Mouse (Mus musculus) kidney, adult 2 months (tissue): ENCODE results near the gene Cutc. TPM values are rescaled to one million over a fixed set of nuclear protein-coding genes. Genes with fewer than 3 reads are reported as not detected.
A peak's percentile ranks its signal among the peaks of the same experiment; 100 is the strongest.

Source experiments
- DNase-seq: peaks from one replicate; pipeline ENCODE4 v3.0.0; 2021
- H3K27ac ChIP-seq: fragments of 200-500 bp; 2 replicates; pipeline ENCODE4 v1.5.1; 2012; ENCODE audit warnings: low read depth, low read length, control low read depth, inconsistent platforms; ENCODE audit not compliant: insufficient read depth
- H3K27me3 ChIP-seq: fragments of 200-500 bp; replicated peaks from 2 replicates; pipeline ENCODE4 v1.6.1; 2012; ENCODE audit warnings: mild to moderate bottlenecking, moderate library complexity, low read length, inconsistent platforms; ENCODE audit not compliant: control insufficient read depth, insufficient read depth
- H3K36me3 ChIP-seq: fragments of 200-500 bp; 2 replicates; pipeline ENCODE4 v1.6.1; 2012; ENCODE audit warnings: mild to moderate bottlenecking, moderate library complexity, low read length, inconsistent platforms; ENCODE audit not compliant: control insufficient read depth, insufficient read depth
- H3K4me1 ChIP-seq: fragments of 200-500 bp; 2 replicates; pipeline ENCODE4 v1.6.1; 2011; ENCODE audit warnings: low read length; ENCODE audit not compliant: control insufficient read depth, insufficient read depth
- H3K4me3 ChIP-seq: fragments of 200-500 bp; 2 replicates; pipeline ENCODE4 v1.5.1; 2011; ENCODE audit warnings: mild to moderate bottlenecking, low read depth, low read length, control low read depth; ENCODE audit not compliant: insufficient read depth
- CTCF ChIP-seq: fragments of 200-500 bp; conservative IDR thresholded peaks from 2 replicates; pipeline ENCODE4 v1.5.1; 2011; ENCODE audit warnings: low read depth, mild to moderate bottlenecking, control low read depth, low read length, moderate library complexity, mixed read lengths; ENCODE audit not compliant: insufficient read depth, insufficient read length
- POLR2A ChIP-seq: fragments of 200-500 bp; IDR thresholded peaks from one replicate; pipeline ENCODE4 v1.6.1; 2011; ENCODE audit warnings: low read depth, low read length, control low read depth
- WGBS: fragments of 180-500 bp; shearing (Covaris S2); methylation state at CpG from one replicate; pipeline ENCODE4 v1.1.7; 2018; 5-methylcytosine and 5-hydroxymethylcytosine counted together
- polyA plus RNA-seq: library from polyadenylated mRNA; depleted of rRNA; stranded (reverse); fragments of >200 nt; gene quantifications from 2 replicates; pipeline ENCODE4 v1.2.3, GENCODE M21; 2012

Cutc gene
- polyA plus RNA-seq, 1 experiment, result 12.7 TPM

- DNase-seq, result peak; percentile 59
- TF ChIP-seq CTCF (no peak), POLR2A (no peak)
- 28% methylated on average over 5 of the region's 5 CpGs for WGBS
- Histone ChIP-seq H3K4me3 (no peak overlapping the region), H3K27me3 (no peaks in the 10 kb centered on the region), H3K27ac (no peak overlapping the region), H3K4me1 (peaks cover 8% of the 10 kb centered on the region; the same call in 1 of the 2 replicates), H3K36me3 (no peaks in the 10 kb centered on the region; the same call in 1 of the 2 replicates)
Observed at GRCm38 (mm10) chr19:43711971-43712370, 40.8 kb upstream of the Cutc start.

GRCm38 (mm10) chr19:43720061-43720460 lies 32.7 kb upstream of the Cutc start:
- Histone ChIP-seq H3K27ac (no peak overlapping the region), H3K4me3 (no peak overlapping the region), H3K36me3 (no peaks in the 10 kb centered on the region; the same call in 1 of the 2 replicates), H3K27me3 (no peaks in the 10 kb centered on the region), H3K4me1 (no peaks in the 10 kb centered on the region)
- TF ChIP-seq POLR2A (no peak), CTCF (no peak)
- no peak for DNase-seq
- 97% methylated on average over 11 of the region's 11 CpGs for WGBS

- Histone ChIP-seq H3K27ac (no peak overlapping the region), H3K36me3 (no peaks in the 10 kb centered on the region), H3K4me3 (no peak overlapping the region)
Observed at GRCm38 (mm10) chr19:43722891-43723290, 29.9 kb upstream of the Cutc start.

GRCm38 (mm10) chr19:43723501-43723900 lies 29.3 kb upstream of the Cutc start:
- no peak overlapping the region for H3K4me3 ChIP-seq
- no peaks in the 10 kb centered on the region for H3K36me3 ChIP-seq
- H3K27me3 ChIP-seq, result no peaks in the 10 kb centered on the region
- no peak for TF ChIP-seq CTCF
- TF ChIP-seq POLR2A, result no peak
- 84% methylated on average over 10 of the region's 10 CpGs for WGBS
- no peaks in the 10 kb centered on the region for H3K4me1 ChIP-seq
- no peak for DNase-seq
- no peak overlapping the region for H3K27ac ChIP-seq

More at GRCm38 (mm10) chr19:43722891-43723290, 29.9 kb upstream of the Cutc start:
- H3K4me1 ChIP-seq, result no peaks in the 10 kb centered on the region
- no peak for TF ChIP-seq CTCF
- no peak for TF ChIP-seq POLR2A
- no peaks in the 10 kb centered on the region for H3K27me3 ChIP-seq
- DNase-seq, result no peak
- 77% methylated on average over 8 of the region's 8 CpGs for WGBS

GRCm38 (mm10) chr19:43724194-43724593 lies 28.6 kb upstream of the Cutc start:
- Histone ChIP-seq H3K4me1 (no peaks in the 10 kb centered on the region), H3K4me3 (no peak overlapping the region), H3K36me3 (no peaks in the 10 kb centered on the region), H3K27ac (no peak overlapping the region), H3K27me3 (no peaks in the 10 kb centered on the region)
- no peak for DNase-seq
- WGBS, result 96% methylated on average over 20 of the region's 20 CpGs
- TF ChIP-seq POLR2A, result no peak
- TF ChIP-seq CTCF, result no peak

GRCm38 (mm10) chr19:43724821-43725220 lies 28.0 kb upstream of the Cutc start:
- DNase-seq, result no peak
- no peaks in the 10 kb centered on the region for H3K27me3 ChIP-seq
- H3K4me3 ChIP-seq, result no peak overlapping the region
- TF ChIP-seq CTCF (no peak), POLR2A (no peak)
- no peaks in the 10 kb centered on the region for H3K36me3 ChIP-seq
- WGBS, result 95% methylated on average over 7 of the region's 7 CpGs
- no peak overlapping the region for H3K27ac ChIP-seq
- H3K4me1 ChIP-seq, result no peaks in the 10 kb centered on the region

GRCm38 (mm10) chr19:43726510-43727146 lies 26.2 kb upstream of the Cutc start:
- TF ChIP-seq POLR2A (no peak), CTCF (no peak)
- no peaks in the 10 kb centered on the region for H3K4me1 ChIP-seq
- 72% methylated on average over 15 of the region's 15 CpGs for WGBS
- H3K27ac ChIP-seq, result no peak overlapping the region
- H3K27me3 ChIP-seq, result no peaks in the 10 kb centered on the region
- peaks cover 1% of the 10 kb centered on the region for H3K36me3 ChIP-seq
- H3K4me3 ChIP-seq, result no peak overlapping the region
- DNase-seq, result peak; percentile 64
